Comparison of ENCODE assay signal across 26 mouse cellular contexts in genomic region chrX:92610466-92610865, GRCm38 (mm10). TPM values are rescaled to one million over a fixed set of nuclear protein-coding genes. Genes with fewer than 3 reads are reported as not detected.
DNase-seq lines count a peak whose midpoint lies in the region; ATAC-seq and TF ChIP-seq lines count a peak whose summit lies in the region.
"Had no signal": no experiment of that assay in that cellular context is flagged by ENCODE, and none has a peak within 500 bp of the region (broad histone marks: within the 10 kb centered on the region; RNA-seq: fewer than 3 reads in every experiment).

No protein-coding gene starts in this region.

- no peak for DNase-seq in frontal cortex, postnatal 10 days (ENCODE audit: low spot score in 2 of 2)
- peak; percentile 2 for DNase-seq in lung, postnatal 0 days (ENCODE audit: low spot score)
- DNase-seq in lung, postnatal 14 days: no peak
- peak; percentile 14 for DNase-seq in brain, adult 2 months (ENCODE audit: low read depth, low spot score)
- DNase-seq in adrenal gland, postnatal 36 days: no peak
- DNase-seq: adrenal gland, adult 2 months; adrenal gland, adult 8-10 months; adrenal gland, postnatal 10 days; adrenal gland, postnatal 14 days; adrenal gland, postnatal 25 days; B cell, adult 2 months; cerebellum, adult 11 months; cerebellum, adult 11-12 months; cerebellum, adult 18-20 months; cerebellum, adult 2 months; cerebellum, adult 8-10 months had no signal

- H3K4me1 ChIP-seq in lung, postnatal 0 days (ENCODE audit: insufficient read depth, low read depth, low read length): no peaks in the 10 kb centered on the region

- TF ChIP-seq CTCF in lung, postnatal 0 days (IDR thresholded peaks at IDR 0.05): no peak

- H3K9me3 ChIP-seq in lung, postnatal 0 days (ENCODE audit: low read length): no peaks in the 10 kb centered on the region
- H3K9me3 ChIP-seq: G1E had no signal

- WGBS in lung, postnatal 0 days: 58% methylated on average over 3 of the region's 3 CpGs

- no peak overlapping the region for H3K4me2 ChIP-seq in lung, postnatal 0 days (replicated peaks; ENCODE audit: low read depth, low read length)

- no peaks in the 10 kb centered on the region for H3K27me3 ChIP-seq in lung, postnatal 0 days (replicated peaks; ENCODE audit: insufficient read depth, low read length)
- H3K27me3 ChIP-seq: CH12.LX had no signal

- H3K36me3 ChIP-seq in lung, postnatal 0 days (ENCODE audit: insufficient read depth, low read length): no peaks in the 10 kb centered on the region
- H3K36me3 ChIP-seq: G1E had no signal

- TF ChIP-seq EP300 in lung, postnatal 0 days (IDR thresholded peaks at IDR 0.05): no peak

- H3K27ac ChIP-seq in lung, postnatal 0 days (ENCODE audit: low read length): no peak overlapping the region

- no peak overlapping the region for H3K9ac ChIP-seq in lung, postnatal 0 days (replicated peaks; ENCODE audit: low read depth)

- ATAC-seq in frontal cortex, adult (ENCODE audit: low TSS enrichment): peak; percentile 92
- no peak for ATAC-seq in lung, postnatal 0 days
- ATAC-seq: activated CD4-positive, CD25-positive, alpha-beta regulatory T cell, adult 4 months; CD4-positive, CD25-positive, alpha-beta regulatory T cell, adult 4 months; Patski had no signal

- H3K4me3 ChIP-seq in lung, postnatal 0 days (ENCODE audit: low read depth, low read length): no peak overlapping the region

RNA-seq across cellular contexts. Expression of gene Mageb18, which starts 11.1 kb away (rescaled TPM):
- 0.12 and 0.17 TPM in 2 replicates for polyA plus RNA-seq in lung, postnatal 0 days (2015; fragmentation: Nextera tagmentation; extraction: Ambion mirVana)
- total RNA-seq in adrenal gland, postnatal 36 days (2021): not detected
- total RNA-seq: adrenal gland, adult 18-20 months; adrenal gland, adult 2 months; adrenal gland, adult 8-10 months; adrenal gland, postnatal 25 days; CH12.LX; ES-E14; MEL had no signal
- polyA plus RNA-seq: activated CD4-positive, CD25-positive, alpha-beta regulatory T cell, adult 4 months; adrenal gland, adult 2 months; brain, embryonic 14.5 days; CD4-positive, CD25-positive, alpha-beta regulatory T cell, adult 4 months; cerebellum, adult 2 months; G1E; Patski had no signal

Comparison
In these comparisons a context has a peak if more than half of its experiments do, and no peak if none do; other contexts are left out.
1. DNase-seq: peak in lung, postnatal 0 days (single experiment) and brain, adult 2 months (single experiment); none in frontal cortex, postnatal 10 days (0 of 2), lung, postnatal 14 days (single experiment) and adrenal gland, postnatal 36 days (0 of 2).